Mouse (Mus musculus): ENCODE measurements around the gene 4931406C07Rik. TPM values are rescaled to one million over a fixed set of nuclear protein-coding genes. Genes with fewer than 3 reads are reported as not detected.

Gene 4931406C07Rik
- polyA plus RNA-seq, 1 experiment from 2014 or later: 6.8 TPM

- no peak overlapping the region for H3K4me3 ChIP-seq
- no peaks in the 10 kb centered on the region for H3K9me3 ChIP-seq
- H3K27ac ChIP-seq (replicated peaks): no peak overlapping the region
- WGBS: 92% methylated on average over 1 of the region's 1 CpGs
- peak; percentile 2 for DNase-seq (ENCODE audit: low spot score)
- H3K36me3 ChIP-seq (replicated peaks): no peaks in the 10 kb centered on the region
- peaks cover 23% of the 10 kb centered on the region for H3K4me1 ChIP-seq
- peaks cover 37% of the 10 kb centered on the region for H3K27me3 ChIP-seq (replicated peaks; ENCODE audit: low read depth, poor library complexity, severe bottlenecking)
Measured at GRCm38 (mm10) chr9:15242130-15242529, 64.1 kb downstream of the 4931406C07Rik start.

GRCm38 (mm10) chr9:15241596-15241939 lies 64.7 kb downstream of the 4931406C07Rik start:
- DNase-seq (ENCODE audit: low spot score): peak; percentile 60
- no peaks in the 10 kb centered on the region for H3K36me3 ChIP-seq (replicated peaks)
- peaks cover 40% of the 10 kb centered on the region for H3K27me3 ChIP-seq (replicated peaks; ENCODE audit: low read depth, poor library complexity, severe bottlenecking)
- no peak overlapping the region for H3K27ac ChIP-seq (replicated peaks)
- H3K9me3 ChIP-seq: no peaks in the 10 kb centered on the region
- 50% methylated on average over 9 of the region's 9 CpGs for WGBS
- no peak overlapping the region for H3K4me3 ChIP-seq
- H3K4me1 ChIP-seq: peaks cover 23% of the 10 kb centered on the region

- H3K27ac ChIP-seq (replicated peaks): no peak overlapping the region
- peaks cover 40% of the 10 kb centered on the region for H3K27me3 ChIP-seq (replicated peaks; ENCODE audit: low read depth, poor library complexity, severe bottlenecking)
- H3K36me3 ChIP-seq (replicated peaks): no peaks in the 10 kb centered on the region
- 76% methylated on average over 6 of the region's 6 CpGs for WGBS
- H3K9me3 ChIP-seq: no peaks in the 10 kb centered on the region
- peaks cover 23% of the 10 kb centered on the region for H3K4me1 ChIP-seq
- peak; percentile 6 for DNase-seq (ENCODE audit: low spot score)
- H3K4me3 ChIP-seq: no peak overlapping the region
Measured at GRCm38 (mm10) chr9:15240863-15241595, 65.2 kb downstream of the 4931406C07Rik start.

- DNase-seq (ENCODE audit: low spot score): peak; percentile 5
- Histone ChIP-seq H3K36me3 (replicated peaks) (no peaks in the 10 kb centered on the region), H3K4me3 (no peak overlapping the region), H3K27me3 (replicated peaks; ENCODE audit: low read depth, poor library complexity, severe bottlenecking) (peaks cover 40% of the 10 kb centered on the region), H3K9me3 (no peaks in the 10 kb centered on the region), H3K27ac (replicated peaks) (no peak overlapping the region), H3K4me1 (peaks cover 23% of the 10 kb centered on the region)
- 86% methylated on average over 6 of the region's 6 CpGs for WGBS
Measured at GRCm38 (mm10) chr9:15240006-15240405, 66.2 kb downstream of the 4931406C07Rik start.

- Histone ChIP-seq H3K4me1 (peaks cover 23% of the 10 kb centered on the region), H3K9me3 (no peaks in the 10 kb centered on the region), H3K36me3 (replicated peaks) (no peaks in the 10 kb centered on the region), H3K4me3 (peak within 1 kb of the TSS; percentile 64), H3K27me3 (replicated peaks; ENCODE audit: low read depth, poor library complexity, severe bottlenecking) (peaks cover 40% of the 10 kb centered on the region), H3K27ac (replicated peaks) (peak within 1 kb of the TSS; percentile 78)
- 5% methylated on average over 35 of the region's 35 CpGs for whole genome bisulfite sequencing
- DNase-seq (ENCODE audit: low spot score): peak; percentile 70
Measured at GRCm38 (mm10) chr9:15239042-15239925, 67.0 kb downstream of the 4931406C07Rik start, which contains the start of gene Vstm5. Vstm5 (plus strand) TSS chr9:15239045.

GRCm38 (mm10) chr9:15238297-15238990 lies 67.8 kb downstream of the 4931406C07Rik start:
- DNase-seq (ENCODE audit: low spot score): no peak
- 73% methylated on average over 16 of the region's 16 CpGs for WGBS
- no peak overlapping the region; the same call in 1 of the 2 replicates for H3K27ac ChIP-seq (replicated peaks)
- H3K36me3 ChIP-seq (replicated peaks): no peaks in the 10 kb centered on the region
- peak overlapping the region; percentile 64 for H3K4me3 ChIP-seq
- no peaks in the 10 kb centered on the region for H3K9me3 ChIP-seq
- H3K4me1 ChIP-seq: peaks cover 23% of the 10 kb centered on the region
- H3K27me3 ChIP-seq (replicated peaks; ENCODE audit: low read depth, poor library complexity, severe bottlenecking): peaks cover 40% of the 10 kb centered on the region

- 44% methylated on average over 14 of the region's 14 CpGs for WGBS
- peaks cover 40% of the 10 kb centered on the region for H3K27me3 ChIP-seq (replicated peaks; ENCODE audit: low read depth, poor library complexity, severe bottlenecking)
- DNase-seq (ENCODE audit: low spot score): no peak
Measured at GRCm38 (mm10) chr9:15237516-15238296, 68.5 kb downstream of the 4931406C07Rik start.

GRCm38 (mm10) chr9:15235986-15236385 lies 70.3 kb downstream of the 4931406C07Rik start:
- peaks cover 23% of the 10 kb centered on the region for H3K4me1 ChIP-seq
- no peak for DNase-seq (ENCODE audit: low spot score)
- H3K27me3 ChIP-seq (replicated peaks; ENCODE audit: low read depth, poor library complexity, severe bottlenecking): peaks cover 40% of the 10 kb centered on the region
- H3K36me3 ChIP-seq (replicated peaks): no peaks in the 10 kb centered on the region
- H3K27ac ChIP-seq (replicated peaks): no peak overlapping the region
- 0 out of 2 replicates have a peak, but pooled peaks cover 4% of the 10 kb centered on the region for H3K9me3 ChIP-seq
- 68% methylated on average over 3 of the region's 3 CpGs for WGBS
- no peak overlapping the region for H3K4me3 ChIP-seq

More at GRCm38 (mm10) chr9:15237516-15238296, 68.5 kb downstream of the 4931406C07Rik start:
- Histone ChIP-seq H3K4me1 (peaks cover 23% of the 10 kb centered on the region), H3K4me3 (no peak overlapping the region), H3K27ac (replicated peaks) (no peak overlapping the region), H3K9me3 (no peaks in the 10 kb centered on the region), H3K36me3 (replicated peaks) (no peaks in the 10 kb centered on the region)

GRCm38 (mm10) chr9:15233604-15234003 lies 72.6 kb downstream of the 4931406C07Rik start:
- 93% methylated on average over 1 of the region's 1 CpGs for WGBS
- DNase-seq (ENCODE audit: low spot score): no peak
- Histone ChIP-seq H3K9me3 (0 out of 2 replicates have a peak, but pooled peaks cover 4% of the 10 kb centered on the region), H3K4me3 (no peak overlapping the region), H3K36me3 (replicated peaks) (no peaks in the 10 kb centered on the region), H3K27me3 (replicated peaks; ENCODE audit: low read depth, poor library complexity, severe bottlenecking) (peaks cover 18% of the 10 kb centered on the region), H3K4me1 (peaks cover 13% of the 10 kb centered on the region), H3K27ac (replicated peaks) (no peak overlapping the region)
